Comparison of ENCODE assay signal across 12 mouse cellular contexts in genomic region chr3:38344283-38344682, GRCm38 (mm10).
"Had no signal": no experiment of that assay in that cellular context is flagged by ENCODE, and none has a peak within 500 bp of the region (broad histone marks: within the 10 kb centered on the region; RNA-seq: fewer than 3 reads in every experiment).

No protein-coding gene starts in this region.

- H3K4me3 ChIP-seq: left cerebral cortex, adult 2 months; liver, embryonic 13.5 days; midbrain, embryonic 13.5 days had no signal

- H3K27me3 ChIP-seq: liver, embryonic 13.5 days; midbrain, embryonic 13.5 days had no signal

- H3K4me1 ChIP-seq: liver, embryonic 13.5 days; midbrain, embryonic 13.5 days had no signal

- H3K9me3 ChIP-seq: liver, embryonic 13.5 days; midbrain, embryonic 13.5 days had no signal

- H3K36me3 ChIP-seq: liver, embryonic 13.5 days; midbrain, embryonic 13.5 days had no signal

- ATAC-seq: midbrain, embryonic 13.5 days; midbrain, embryonic 16.5 days had no signal

- H3K4me2 ChIP-seq: liver, embryonic 13.5 days; midbrain, embryonic 13.5 days had no signal

- H3K9ac ChIP-seq: liver, embryonic 13.5 days; midbrain, embryonic 13.5 days had no signal

- DNase-seq: kidney, postnatal 25 days; layer of hippocampus, postnatal 36 days; liver, embryonic 13.5 days; lung, adult 2 months; lung, postnatal 14 days; lung, postnatal 4 days; thymus, adult 18-20 months; thymus, postnatal 36 days had no signal

- H3K27ac ChIP-seq: kidney, postnatal 0 days; left cerebral cortex, adult 2 months; liver, embryonic 13.5 days; midbrain, embryonic 13.5 days had no signal
